Mouse (Mus musculus): ENCODE results near the gene Mipol1. TPM values are rescaled to one million over a fixed set of nuclear protein-coding genes. Genes with fewer than 3 reads are reported as not detected.

The Mipol1 gene
- polyA plus RNA-seq, 1 experiment from 2014 or later, result 8.7 TPM

- H3K27ac ChIP-seq (ENCODE audit: low read depth, low read length), result no peak overlapping the region
- H3K9me3 ChIP-seq (replicated peaks; ENCODE audit: control insufficient read depth, low read length), result no peaks in the 10 kb centered on the region
- ATAC-seq (replicated peaks; ENCODE audit: insufficient number of reproducible peaks, low FRiP score, low TSS enrichment), result no peak
Measured at GRCm38 (mm10) chr12:57227776-57228175, 2.5 kb upstream of the Mipol1 start.

GRCm38 (mm10) chr12:57229703-57230102, 524 bp upstream of the Mipol1 start:
- Histone ChIP-seq H3K9ac (ENCODE audit: low read depth, low read length) (peak overlapping the region; percentile 66; the same call in 1 of the 2 replicates), H3K27me3 (ENCODE audit: control insufficient read depth, insufficient read depth, low read length) (no peaks in the 10 kb centered on the region), H3K36me3 (ENCODE audit: control insufficient read depth, insufficient read depth, low read length) (no peaks in the 10 kb centered on the region), H3K4me1 (ENCODE audit: control insufficient read depth, insufficient read depth, low read length) (peaks cover 5% of the 10 kb centered on the region; the same call in 1 of the 2 replicates), H3K9me3 (replicated peaks; ENCODE audit: control insufficient read depth, low read length) (no peaks in the 10 kb centered on the region), H3K4me3 (ENCODE audit: low read depth, low read length) (peak overlapping the region; percentile 76), H3K4me2 (peak overlapping the region; percentile 74), H3K27ac (ENCODE audit: low read depth, low read length) (peak overlapping the region; percentile 92)
- WGBS (ENCODE audit: insufficient replicate concordance), result 28% methylated on average over 4 of the region's 4 CpGs
- ATAC-seq (replicated peaks; ENCODE audit: insufficient number of reproducible peaks, low FRiP score, low TSS enrichment), result no peak

More at GRCm38 (mm10) chr12:57227776-57228175, 2.5 kb upstream of the Mipol1 start:
- WGBS (ENCODE audit: insufficient replicate concordance), result 82% methylated on average over 4 of the region's 8 CpGs
- H3K4me3 ChIP-seq (ENCODE audit: low read depth, low read length), result no peak overlapping the region
- no peaks in the 10 kb centered on the region for H3K27me3 ChIP-seq (ENCODE audit: control insufficient read depth, insufficient read depth, low read length)
- no peak overlapping the region for H3K4me2 ChIP-seq
- H3K4me1 ChIP-seq (ENCODE audit: control insufficient read depth, insufficient read depth, low read length), result peaks cover 5% of the 10 kb centered on the region; the same call in 1 of the 2 replicates
- no peak overlapping the region for H3K9ac ChIP-seq (ENCODE audit: low read depth, low read length)
- no peaks in the 10 kb centered on the region for H3K36me3 ChIP-seq (ENCODE audit: control insufficient read depth, insufficient read depth, low read length)

GRCm38 (mm10) chr12:57231085-57231875, 1.1 kb downstream of the Mipol1 start:
- Histone ChIP-seq H3K4me1 (ENCODE audit: control insufficient read depth, insufficient read depth, low read length) (peaks cover 5% of the 10 kb centered on the region; the same call in 1 of the 2 replicates), H3K27me3 (ENCODE audit: control insufficient read depth, insufficient read depth, low read length) (no peaks in the 10 kb centered on the region), H3K4me3 (ENCODE audit: low read depth, low read length) (peak overlapping the region; percentile 76), H3K9ac (ENCODE audit: low read depth, low read length) (peak overlapping the region; percentile 93), H3K4me2 (peak overlapping the region; percentile 74), H3K36me3 (ENCODE audit: control insufficient read depth, insufficient read depth, low read length) (no peaks in the 10 kb centered on the region), H3K9me3 (replicated peaks; ENCODE audit: control insufficient read depth, low read length) (no peaks in the 10 kb centered on the region), H3K27ac (ENCODE audit: low read depth, low read length) (peak overlapping the region; percentile 92; the same call in 1 of the 2 replicates)
- no peak for ATAC-seq (replicated peaks; ENCODE audit: insufficient number of reproducible peaks, low FRiP score, low TSS enrichment)
- WGBS (ENCODE audit: insufficient replicate concordance), result 65% methylated on average over 14 of the region's 14 CpGs

GRCm38 (mm10) chr12:57233386-57233785, 3.2 kb downstream of the Mipol1 start:
- Histone ChIP-seq H3K27me3 (ENCODE audit: control insufficient read depth, insufficient read depth, low read length) (no peaks in the 10 kb centered on the region), H3K4me3 (ENCODE audit: low read depth, low read length) (no peak overlapping the region), H3K9ac (ENCODE audit: low read depth, low read length) (no peak overlapping the region), H3K36me3 (ENCODE audit: control insufficient read depth, insufficient read depth, low read length) (no peaks in the 10 kb centered on the region), H3K9me3 (replicated peaks; ENCODE audit: control insufficient read depth, low read length) (no peaks in the 10 kb centered on the region), H3K4me2 (no peak overlapping the region), H3K27ac (ENCODE audit: low read depth, low read length) (no peak overlapping the region), H3K4me1 (ENCODE audit: control insufficient read depth, insufficient read depth, low read length) (peaks cover 5% of the 10 kb centered on the region; the same call in 1 of the 2 replicates)
- WGBS (ENCODE audit: insufficient replicate concordance), result 75% methylated on average over 5 of the region's 5 CpGs
- ATAC-seq (replicated peaks; ENCODE audit: insufficient number of reproducible peaks, low FRiP score, low TSS enrichment), result no peak

GRCm38 (mm10) chr12:57243671-57244495, 13.7 kb downstream of the Mipol1 start:
- Histone ChIP-seq H3K9me3 (replicated peaks; ENCODE audit: control insufficient read depth, low read length) (no peaks in the 10 kb centered on the region), H3K4me2 (no peak overlapping the region), H3K9ac (ENCODE audit: low read depth, low read length) (no peak overlapping the region), H3K4me1 (ENCODE audit: control insufficient read depth, insufficient read depth, low read length) (no peaks in the 10 kb centered on the region), H3K27ac (ENCODE audit: low read depth, low read length) (no peak overlapping the region), H3K36me3 (ENCODE audit: control insufficient read depth, insufficient read depth, low read length) (peaks cover 8% of the 10 kb centered on the region; the same call in 1 of the 2 replicates), H3K4me3 (ENCODE audit: low read depth, low read length) (no peak overlapping the region), H3K27me3 (ENCODE audit: control insufficient read depth, insufficient read depth, low read length) (no peaks in the 10 kb centered on the region)
- WGBS (ENCODE audit: insufficient replicate concordance), result 82% methylated on average over 5 of the region's 5 CpGs
- ATAC-seq (replicated peaks; ENCODE audit: insufficient number of reproducible peaks, low FRiP score, low TSS enrichment), result no peak

GRCm38 (mm10) chr12:57258572-57258971, 28.3 kb downstream of the Mipol1 start:
- no peak overlapping the region for H3K9ac ChIP-seq (ENCODE audit: low read depth, low read length)
- H3K36me3 ChIP-seq (ENCODE audit: control insufficient read depth, insufficient read depth, low read length), result no peaks in the 10 kb centered on the region
- ATAC-seq (replicated peaks; ENCODE audit: insufficient number of reproducible peaks, low FRiP score, low TSS enrichment), result no peak
- no peaks in the 10 kb centered on the region for H3K9me3 ChIP-seq (replicated peaks; ENCODE audit: control insufficient read depth, low read length)
- no peak overlapping the region for H3K27ac ChIP-seq (ENCODE audit: low read depth, low read length)
- H3K4me2 ChIP-seq, result no peak overlapping the region
- H3K4me3 ChIP-seq (ENCODE audit: low read depth, low read length), result no peak overlapping the region
- WGBS (ENCODE audit: insufficient replicate concordance), result 44% methylated on average over 2 of the region's 2 CpGs
- no peaks in the 10 kb centered on the region for H3K4me1 ChIP-seq (ENCODE audit: control insufficient read depth, insufficient read depth, low read length)
- H3K27me3 ChIP-seq (ENCODE audit: control insufficient read depth, insufficient read depth, low read length), result no peaks in the 10 kb centered on the region

- no peak for ATAC-seq (replicated peaks; ENCODE audit: insufficient number of reproducible peaks, low FRiP score, low TSS enrichment)
- WGBS (ENCODE audit: insufficient replicate concordance), result 60% methylated on average over 1 of the region's 1 CpGs
- Histone ChIP-seq H3K27me3 (ENCODE audit: control insufficient read depth, insufficient read depth, low read length) (no peaks in the 10 kb centered on the region), H3K4me2 (no peak overlapping the region), H3K9ac (ENCODE audit: low read depth, low read length) (no peak overlapping the region), H3K4me3 (ENCODE audit: low read depth, low read length) (no peak overlapping the region), H3K27ac (ENCODE audit: low read depth, low read length) (no peak overlapping the region), H3K4me1 (ENCODE audit: control insufficient read depth, insufficient read depth, low read length) (no peaks in the 10 kb centered on the region), H3K9me3 (replicated peaks; ENCODE audit: control insufficient read depth, low read length) (no peaks in the 10 kb centered on the region), H3K36me3 (ENCODE audit: control insufficient read depth, insufficient read depth, low read length) (no peaks in the 10 kb centered on the region)
Measured at GRCm38 (mm10) chr12:57275456-57275855, 45.2 kb downstream of the Mipol1 start.

GRCm38 (mm10) chr12:57281155-57282114, 51.2 kb downstream of the Mipol1 start:
- no peaks in the 10 kb centered on the region for H3K9me3 ChIP-seq (replicated peaks; ENCODE audit: control insufficient read depth, low read length)
- no peak overlapping the region for H3K9ac ChIP-seq (ENCODE audit: low read depth, low read length)
- H3K36me3 ChIP-seq (ENCODE audit: control insufficient read depth, insufficient read depth, low read length), result no peaks in the 10 kb centered on the region
- no peaks in the 10 kb centered on the region for H3K27me3 ChIP-seq (ENCODE audit: control insufficient read depth, insufficient read depth, low read length)
- H3K27ac ChIP-seq (ENCODE audit: low read depth, low read length), result no peak overlapping the region
- no peak overlapping the region for H3K4me3 ChIP-seq (ENCODE audit: low read depth, low read length)
- no peaks in the 10 kb centered on the region for H3K4me1 ChIP-seq (ENCODE audit: control insufficient read depth, insufficient read depth, low read length)
- 40% methylated on average over 3 of the region's 3 CpGs for WGBS (ENCODE audit: insufficient replicate concordance)
- no peak overlapping the region for H3K4me2 ChIP-seq
- ATAC-seq (replicated peaks; ENCODE audit: insufficient number of reproducible peaks, low FRiP score, low TSS enrichment), result no peak
